Mouse (Mus musculus) G1E-ER4 (cell line): ENCODE results near the gene Rmi2. TPM values are rescaled to one million over a fixed set of nuclear protein-coding genes. Genes with fewer than 3 reads are reported as not detected.

Experiments
- GATA1 ChIP-seq: IDR thresholded peaks from one replicate; pipeline ENCODE4 v1.8.0; 2012; ENCODE audit warnings: low read length, inconsistent platforms
- polyA plus RNA-seq: library from polyadenylated mRNA; stranded (reverse); fragments of >175 nt; gene quantifications from 2 replicates; pipeline ENCODE4 v1.2.3, GENCODE M21; 2012

The Rmi2 gene
- polyA plus RNA-seq, 1 experiment: 7.3 TPM

- no peak for TF ChIP-seq GATA1
Observed at GRCm38 (mm10) chr16:10881231-10881962, 46.5 kb downstream of the Rmi2 start.

- no peak for TF ChIP-seq GATA1
Observed at GRCm38 (mm10) chr16:10887436-10887835, 52.6 kb downstream of the Rmi2 start.

GRCm38 (mm10) chr16:10890363-10890762 lies 55.5 kb downstream of the Rmi2 start:
- TF ChIP-seq GATA1: no peak

GRCm38 (mm10) chr16:10893161-10893560 lies 58.3 kb downstream of the Rmi2 start:
- TF ChIP-seq GATA1: no peak

GRCm38 (mm10) chr16:10895906-10896305 lies 61.0 kb downstream of the Rmi2 start:
- no peak for TF ChIP-seq GATA1

- TF ChIP-seq GATA1: no peak
Observed at GRCm38 (mm10) chr16:10897372-10897771, 62.5 kb downstream of the Rmi2 start.

- TF ChIP-seq GATA1: no peak
Observed at GRCm38 (mm10) chr16:10900736-10901135, 65.9 kb downstream of the Rmi2 start.

- no peak for TF ChIP-seq GATA1
Observed at GRCm38 (mm10) chr16:10901956-10902355, 67.1 kb downstream of the Rmi2 start.

GRCm38 (mm10) chr16:10902849-10903248 lies 68.0 kb downstream of the Rmi2 start:
- TF ChIP-seq GATA1: no peak

- TF ChIP-seq GATA1: no peak
Observed at GRCm38 (mm10) chr16:10905661-10906113, 70.8 kb downstream of the Rmi2 start.

- no peak for TF ChIP-seq GATA1
Observed at GRCm38 (mm10) chr16:10910541-10910940, 75.7 kb downstream of the Rmi2 start.

- TF ChIP-seq GATA1: no peak
Observed at GRCm38 (mm10) chr16:10911061-10911460, 76.2 kb downstream of the Rmi2 start.

- TF ChIP-seq GATA1: no peak
Observed at GRCm38 (mm10) chr16:10915066-10915465, 80.2 kb downstream of the Rmi2 start.

- no peak for TF ChIP-seq GATA1
Observed at GRCm38 (mm10) chr16:10916271-10916670, 81.4 kb downstream of the Rmi2 start.

- no peak for TF ChIP-seq GATA1
Observed at GRCm38 (mm10) chr16:10919856-10920255, 85.0 kb downstream of the Rmi2 start.

GRCm38 (mm10) chr16:10923561-10923960 lies 88.7 kb downstream of the Rmi2 start:
- TF ChIP-seq GATA1: no peak

- TF ChIP-seq GATA1: no peak
Observed at GRCm38 (mm10) chr16:10925591-10926180, 90.8 kb downstream of the Rmi2 start.
